ENCODE assay signal across 15 mouse cellular contexts in genomic region chr14:47350974-47351373, GRCm38 (mm10).
"Had no signal": no experiment of that assay in that cellular context is flagged by ENCODE, and none has a peak within 500 bp of the region (broad histone marks: within the 10 kb centered on the region; RNA-seq: fewer than 3 reads in every experiment).

No protein-coding gene starts in this region.

- H3K4me1 ChIP-seq: midbrain, embryonic 10.5 days; neural tube, embryonic 13.5 days; stomach, embryonic 15.5 days had no signal

- DNase-seq: kidney, adult 8-10 months; kidney, postnatal 36 days; left cerebral cortex, postnatal 4 days; liver, embryonic 13.5 days; liver, postnatal 0 days; lung, postnatal 14 days; midbrain, embryonic 14.5 days; retina, postnatal 1 day; thymus, postnatal 36 days had no signal

- ATAC-seq: liver, postnatal 0 days had no signal

- H3K4me3 ChIP-seq: layer of hippocampus, adult 2 months; liver, embryonic 13.5 days; lung, embryonic 15.5 days; midbrain, embryonic 10.5 days; neural tube, embryonic 13.5 days; stomach, embryonic 15.5 days had no signal

- H3K27ac ChIP-seq: kidney, postnatal 0 days; layer of hippocampus, adult 2 months; liver, embryonic 13.5 days; lung, embryonic 15.5 days; midbrain, embryonic 10.5 days; neural tube, embryonic 13.5 days; stomach, embryonic 15.5 days had no signal

- H3K36me3 ChIP-seq: liver, embryonic 13.5 days; lung, embryonic 15.5 days; midbrain, embryonic 10.5 days; neural tube, embryonic 13.5 days; stomach, embryonic 15.5 days had no signal

- H3K9ac ChIP-seq: liver, embryonic 13.5 days; liver, postnatal 0 days; lung, embryonic 15.5 days; neural tube, embryonic 13.5 days; stomach, embryonic 15.5 days had no signal

- H3K4me2 ChIP-seq: liver, embryonic 13.5 days; lung, embryonic 15.5 days; neural tube, embryonic 13.5 days; stomach, embryonic 15.5 days had no signal

- H3K9me3 ChIP-seq: liver, embryonic 13.5 days; lung, embryonic 15.5 days; midbrain, embryonic 10.5 days; neural tube, embryonic 13.5 days; stomach, embryonic 15.5 days had no signal

- H3K27me3 ChIP-seq: liver, embryonic 13.5 days; lung, embryonic 15.5 days; neural tube, embryonic 13.5 days; stomach, embryonic 15.5 days had no signal
